Mouse (Mus musculus): ENCODE measurements around the gene Omp.
A peak's percentile ranks its signal among the peaks of the same experiment; 100 is the strongest.

Gene Omp

GRCm38 (mm10) chr7:98103002-98103941 is 42.0 kb downstream of the Omp start:
- DNase-seq (ENCODE audit: low spot score), result peak; percentile 74

- DNase-seq (ENCODE audit: low spot score), result no peak
Measured at GRCm38 (mm10) chr7:98102488-98102887, 42.8 kb downstream of the Omp start.

- DNase-seq (ENCODE audit: low spot score), result no peak
Measured at GRCm38 (mm10) chr7:98097557-98097956, 47.7 kb downstream of the Omp start.

- no peak for DNase-seq (ENCODE audit: low spot score)
Measured at GRCm38 (mm10) chr7:98095852-98096251, 49.5 kb downstream of the Omp start.
